Mouse (Mus musculus) lung, adult 2 months (tissue): ENCODE measurements at regions not wholly inside any gene's neighbourhood (a gene's known extent, or its start where the extent isn't known, plus 50 kb on each side); places are given as distances from the start of the nearest gene placed in this dataset.
A peak's percentile ranks its signal among the peaks of the same experiment; 100 is the strongest.

Source experiments
- CTCF ChIP-seq: fragments of 200-500 bp; IDR thresholded peaks from 2 replicates; pipeline ENCODE4 v1.5.1; 2011; ENCODE audit warnings: mild to moderate bottlenecking, low read length, control low read depth; ENCODE audit not compliant: insufficient read depth
- POLR2A ChIP-seq: fragments of 200-500 bp; IDR thresholded peaks from 2 replicates; pipeline ENCODE4 v1.6.1; 2011; ENCODE audit warnings: low read depth, mild to moderate bottlenecking, control low read depth, low read length, borderline replicate concordance; ENCODE audit errors: extremely low read depth

DNA sequence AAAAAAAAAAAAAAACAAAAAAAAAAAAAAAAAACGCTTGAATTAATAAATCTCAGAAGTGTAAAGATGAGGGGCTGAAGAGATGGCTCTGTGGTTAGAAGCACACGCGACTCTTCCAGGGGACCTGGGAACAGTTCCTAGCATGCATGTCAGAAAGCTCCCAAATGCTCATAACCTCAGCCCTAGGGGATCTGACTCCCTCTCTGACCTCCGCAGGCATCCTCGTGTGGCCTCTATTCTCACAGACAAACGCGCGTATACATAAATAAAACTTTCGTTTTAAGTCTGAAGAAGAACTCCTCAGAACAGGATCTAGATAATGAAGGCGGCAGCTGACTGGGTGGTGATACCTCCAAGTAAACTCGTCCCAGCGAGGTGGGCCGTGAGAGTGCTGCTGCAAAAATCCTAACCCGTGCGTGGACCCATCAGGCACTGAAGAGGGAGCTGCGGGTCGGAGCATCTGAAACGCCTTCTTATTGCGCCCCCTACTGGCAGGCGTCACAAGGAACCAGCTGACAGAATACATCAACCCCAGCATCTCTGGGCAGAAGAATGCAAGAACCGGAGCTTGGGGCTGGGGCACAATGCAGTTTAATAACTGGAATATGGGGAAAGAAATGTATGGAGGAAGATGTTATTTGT, 266.2 kb downstream of the Pdcd6ip start:
- no peak for TF ChIP-seq POLR2A
- TF ChIP-seq CTCF = peak; percentile 66
